Mouse (Mus musculus) stomach, postnatal 0 days (tissue): ENCODE measurements at regions not wholly inside any gene's neighbourhood (a gene's known extent, or its start where the extent isn't known, plus 50 kb on each side); places are given as distances from the start of the nearest gene placed in this dataset.

Experiments used
- CTCF ChIP-seq: IDR thresholded peaks from 2 replicates; pipeline ENCODE4 v1.5.1; 2016; ENCODE audit warnings: antibody characterized with exemption, low read depth, mild to moderate bottlenecking, moderate library complexity
- EP300 ChIP-seq: optimal IDR thresholded peaks from 2 replicates; pipeline ENCODE3; 2016; ENCODE audit warnings: antibody characterized with exemption

- peak; percentile 47 for TF ChIP-seq CTCF
- no peak for TF ChIP-seq EP300
Measured at GRCm38 (mm10) chr1:113247325-113247724, 1382.6 kb upstream of the Dsel start.
